Mouse (Mus musculus) neural tube, embryonic 10.5 days (tissue): ENCODE data around the gene Gm4450.
"Not testable (repeated sequence)": the region's sequence is repeated elsewhere in the genome, so short reads cannot be mapped to it uniquely, and the experiment has no call there.

Experiments
- DNase-seq: peaks from one replicate; pipeline ENCODE4 v3.0.0-alpha.2; 2017; ENCODE audit warnings: low spot score; ENCODE audit errors: extremely low spot score

Gm4450 gene

DNA sequence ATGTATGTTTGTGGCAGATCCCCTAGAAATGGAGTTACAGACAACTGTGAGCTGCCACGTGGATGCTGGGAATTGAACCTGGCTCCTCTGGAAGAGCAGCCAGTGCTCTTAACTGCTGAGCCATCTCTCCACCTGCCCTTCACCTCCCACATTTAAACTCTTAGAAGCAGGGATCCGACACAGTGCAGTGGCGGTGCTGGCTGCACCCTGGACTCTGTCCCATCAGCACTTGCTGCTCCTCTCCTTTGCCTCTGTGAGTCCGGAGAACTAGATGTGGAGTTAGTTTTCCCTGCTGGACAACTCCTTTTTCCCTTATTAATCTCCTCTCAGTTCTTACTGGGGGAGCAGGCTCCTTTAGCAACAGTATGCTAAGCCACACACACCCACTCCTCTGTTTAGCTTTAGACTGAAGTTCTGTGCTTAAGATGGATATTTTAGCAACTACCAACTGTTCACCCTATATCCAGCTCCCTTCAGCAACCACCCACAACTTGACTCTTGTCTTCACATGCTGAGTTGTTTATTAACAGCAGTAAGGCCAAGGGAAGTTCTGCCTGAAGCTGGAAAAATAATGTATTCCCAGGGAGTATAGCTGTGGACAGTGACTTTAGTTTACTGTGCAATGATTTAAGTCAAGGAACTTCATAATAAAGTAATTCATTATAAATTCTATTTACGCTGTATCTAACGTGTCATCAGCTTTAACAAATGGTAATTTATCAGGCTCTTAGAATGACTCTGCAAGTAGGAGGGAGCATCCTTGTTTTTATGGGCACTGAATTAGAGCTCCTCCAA lies 37.7 kb downstream of the Gm4450 start:
- no peak for DNase-seq

DNA sequence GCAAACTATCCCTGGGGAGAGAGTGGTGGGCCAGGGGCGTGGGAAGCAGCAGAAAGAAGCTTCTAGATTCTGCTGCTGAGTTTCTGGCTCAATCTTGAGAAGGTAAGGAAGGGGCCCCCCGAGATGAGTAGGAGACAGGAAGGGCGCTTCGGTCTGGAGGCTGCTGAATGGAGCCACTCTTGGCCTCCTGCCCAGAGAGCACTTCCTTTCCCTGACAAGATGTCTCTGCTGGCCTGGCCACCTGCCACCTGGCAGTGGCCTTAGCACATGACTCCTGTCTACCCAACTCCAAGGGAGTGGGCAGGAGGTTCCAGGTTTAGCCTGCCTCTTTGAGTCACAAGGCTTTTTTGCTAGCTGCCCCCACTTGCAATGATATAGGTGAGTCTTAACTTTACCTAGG lies 39.6 kb downstream of the Gm4450 start:
- DNase-seq: no peak

DNA sequence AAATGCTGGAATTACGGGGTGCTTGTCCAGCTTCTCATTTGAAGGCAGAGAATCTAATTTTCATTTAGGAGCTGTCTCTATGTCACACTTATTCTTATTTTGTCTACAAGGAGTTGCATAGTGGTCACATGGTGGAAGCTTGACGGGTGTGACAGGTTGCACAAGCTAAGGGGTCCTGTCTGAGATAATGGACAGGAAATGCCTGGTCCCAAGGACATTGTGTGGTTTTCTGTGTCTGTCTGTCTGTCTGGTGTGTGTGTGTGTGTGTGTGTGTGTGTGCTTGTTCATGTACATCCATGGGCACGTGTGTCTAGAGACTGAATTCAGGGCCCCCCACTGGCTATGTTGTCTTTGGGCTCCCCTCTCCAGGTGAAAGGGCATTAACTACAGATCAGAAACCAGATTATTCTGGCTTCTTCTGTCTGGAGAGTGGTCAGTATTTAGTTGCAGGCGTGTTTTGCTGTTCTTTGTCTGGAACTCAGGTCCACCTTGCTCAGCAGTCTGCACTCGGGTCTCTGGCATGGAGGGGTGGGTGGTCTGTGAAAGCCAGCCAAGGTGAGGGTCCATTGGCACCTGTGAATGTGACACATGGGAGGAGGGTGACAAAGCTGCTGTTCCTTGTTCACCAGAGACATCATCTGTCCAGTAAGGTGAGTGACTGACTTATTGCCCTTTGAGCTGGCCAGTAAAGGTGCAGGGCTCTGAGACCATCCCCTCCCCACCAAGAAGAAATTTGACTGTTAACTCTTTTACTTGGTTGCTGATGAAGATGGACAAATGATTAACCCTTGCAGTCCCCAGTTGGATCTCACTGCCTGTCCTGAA lies 40.3 kb downstream of the Gm4450 start:
- no peak for DNase-seq

DNA sequence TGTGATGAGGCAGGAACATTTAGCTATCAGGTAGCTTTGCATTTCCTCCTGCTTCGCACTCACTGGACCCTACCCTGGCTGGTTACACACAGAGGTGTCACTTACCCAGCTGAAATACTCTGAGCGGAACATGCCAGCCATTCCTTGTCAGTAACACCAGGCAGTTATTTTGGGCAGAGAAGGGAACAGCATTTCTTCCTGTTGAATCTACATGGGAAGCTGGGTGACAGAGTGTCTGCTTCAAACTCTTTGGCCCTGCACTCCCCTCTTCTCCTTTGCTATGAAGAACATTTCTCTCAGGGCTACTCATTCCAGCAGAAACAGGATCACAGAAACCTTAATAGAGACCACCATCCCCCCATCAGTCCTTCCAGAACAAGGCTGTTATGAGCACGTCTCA lies 42.6 kb downstream of the Gm4450 start:
- no peak for DNase-seq

DNA sequence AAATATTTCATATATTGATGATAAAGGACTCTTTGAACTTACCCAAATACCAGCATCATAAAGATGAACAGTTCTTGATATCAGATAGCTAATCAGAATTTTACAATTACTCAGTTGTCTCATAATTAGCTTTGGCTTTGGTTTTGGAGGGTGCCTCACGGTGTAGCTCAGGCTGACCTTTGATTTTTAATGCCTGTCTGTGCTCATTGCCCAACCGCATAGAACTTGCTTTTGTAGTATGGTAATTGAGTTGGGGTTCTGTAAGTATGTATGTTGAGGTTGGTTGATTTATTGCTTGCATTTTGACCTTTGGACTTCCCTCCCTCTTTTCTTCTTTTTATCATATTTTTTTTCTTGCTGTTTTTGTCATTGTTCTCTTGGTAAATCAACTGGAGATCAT lies 43.2 kb downstream of the Gm4450 start:
- no peak for DNase-seq

DNA sequence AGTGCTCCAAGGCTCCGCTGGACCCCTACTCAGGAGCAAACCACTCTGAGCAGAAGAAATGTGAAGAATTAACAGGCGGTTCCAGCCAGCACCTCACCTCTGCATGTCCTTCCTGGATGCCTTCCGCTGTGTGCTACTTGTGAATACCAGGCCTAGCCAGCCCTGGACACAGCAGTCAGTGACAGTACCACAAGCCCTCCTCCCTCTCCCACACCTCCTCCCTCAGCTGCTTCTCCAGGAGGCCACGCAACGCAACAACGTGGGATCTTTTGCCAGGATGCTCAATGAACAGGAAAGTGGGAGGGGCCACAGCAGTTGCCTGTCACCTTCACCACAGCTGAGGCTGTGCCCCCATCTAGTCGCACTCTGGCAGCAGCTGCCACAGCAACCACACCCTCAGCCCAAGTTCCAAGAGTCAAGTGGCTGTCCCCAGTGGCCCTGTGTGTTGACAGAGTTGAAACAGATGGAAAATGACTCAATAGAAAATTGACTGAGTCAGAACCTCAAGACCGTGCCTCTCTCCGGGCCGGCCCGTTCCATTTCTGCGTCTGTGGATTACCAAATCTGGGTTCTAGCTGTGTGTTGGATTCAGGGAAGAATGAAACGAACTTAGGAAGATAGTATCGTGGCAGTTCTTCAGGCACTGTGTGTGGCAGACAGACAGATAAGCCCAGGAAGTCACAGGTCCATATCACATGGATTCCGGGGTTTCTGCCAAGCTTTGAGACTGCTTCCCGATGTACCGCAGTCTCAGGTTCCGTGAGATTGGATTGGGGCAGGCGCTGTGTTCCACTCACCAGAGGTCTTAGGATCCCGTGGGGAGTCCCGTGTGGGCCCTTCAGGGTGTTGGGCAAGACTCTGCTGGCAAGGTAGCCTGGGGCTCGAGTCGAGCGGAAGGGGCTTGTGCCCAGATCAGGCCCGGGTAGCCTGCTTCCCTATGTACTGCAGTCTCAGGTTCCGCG lies 46.0 kb downstream of the Gm4450 start:
- DNase-seq: not testable (repeated sequence)

DNA sequence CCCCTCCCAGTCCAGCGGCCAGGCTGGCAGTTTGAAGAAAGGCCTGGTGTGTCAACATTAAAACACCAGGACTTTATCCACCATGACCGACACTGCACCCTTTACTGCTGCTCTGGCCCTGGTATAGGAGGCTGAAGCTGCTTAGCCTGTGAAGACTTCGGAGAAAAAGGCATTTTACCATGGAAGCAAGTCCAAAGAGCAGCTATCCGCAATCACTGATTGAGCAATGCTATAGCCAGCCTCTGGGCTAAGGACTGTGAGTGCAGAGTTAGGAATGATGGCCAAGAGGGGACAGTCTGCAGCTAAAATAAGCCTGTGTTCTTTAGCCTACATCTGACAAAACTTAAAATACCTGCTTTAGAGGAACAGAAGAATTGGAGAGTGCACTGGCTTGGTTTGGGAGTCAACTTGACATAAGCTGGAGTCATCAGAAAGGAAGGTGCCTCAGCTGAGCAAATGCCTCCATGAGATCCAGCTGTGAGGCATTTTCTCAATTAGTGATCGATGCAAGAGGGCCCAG lies 49.6 kb downstream of the Gm4450 start:
- not testable (repeated sequence) for DNase-seq

DNA sequence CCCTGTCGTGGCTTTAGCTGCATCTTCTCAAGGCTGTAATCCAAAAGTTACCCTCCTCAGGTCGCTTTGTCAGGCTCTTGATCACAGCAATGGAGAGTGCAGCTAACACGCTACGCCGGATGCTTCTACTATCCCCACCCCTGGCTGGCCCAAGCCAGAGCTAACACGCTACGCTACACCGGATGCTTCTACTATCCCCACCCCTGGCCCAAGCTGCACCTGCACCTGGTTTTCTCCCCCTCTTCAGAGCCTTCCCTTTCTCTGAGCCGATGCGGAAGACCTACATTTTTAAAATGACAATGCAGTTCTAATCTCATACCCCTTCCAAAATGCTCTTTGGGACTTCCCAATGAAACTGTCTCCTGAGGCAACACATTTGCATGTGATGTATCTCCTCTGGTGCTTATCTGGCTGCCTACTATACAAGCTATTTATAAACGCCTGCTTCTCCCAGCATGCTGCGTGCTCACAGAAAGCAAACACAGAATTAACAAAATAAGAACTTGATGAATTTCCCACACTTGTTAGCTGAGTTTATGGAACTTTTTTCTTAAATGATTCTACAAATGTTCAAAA lies 50.3 kb downstream of the Gm4450 start:
- DNase-seq: not testable (repeated sequence)

DNA sequence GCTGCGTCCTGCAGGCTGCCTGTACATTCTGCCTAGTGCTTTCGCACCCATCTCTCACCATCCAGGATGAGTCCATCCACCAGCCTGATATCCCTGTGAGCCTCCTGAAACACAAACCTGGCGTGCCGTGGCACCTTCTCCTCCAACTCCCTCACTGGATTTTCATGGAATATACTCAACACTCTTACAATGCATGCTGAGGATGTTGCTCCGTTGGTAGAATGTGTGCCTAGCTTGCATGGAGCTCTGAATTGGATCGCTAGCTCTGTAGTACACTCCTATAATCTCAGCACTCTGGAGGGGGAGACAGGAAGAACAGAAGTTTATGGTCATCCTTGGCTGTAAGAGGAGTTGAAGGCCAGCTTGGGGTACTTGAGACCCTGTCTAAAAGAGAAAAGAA lies 51.0 kb downstream of the Gm4450 start:
- not testable (repeated sequence) for DNase-seq

DNA sequence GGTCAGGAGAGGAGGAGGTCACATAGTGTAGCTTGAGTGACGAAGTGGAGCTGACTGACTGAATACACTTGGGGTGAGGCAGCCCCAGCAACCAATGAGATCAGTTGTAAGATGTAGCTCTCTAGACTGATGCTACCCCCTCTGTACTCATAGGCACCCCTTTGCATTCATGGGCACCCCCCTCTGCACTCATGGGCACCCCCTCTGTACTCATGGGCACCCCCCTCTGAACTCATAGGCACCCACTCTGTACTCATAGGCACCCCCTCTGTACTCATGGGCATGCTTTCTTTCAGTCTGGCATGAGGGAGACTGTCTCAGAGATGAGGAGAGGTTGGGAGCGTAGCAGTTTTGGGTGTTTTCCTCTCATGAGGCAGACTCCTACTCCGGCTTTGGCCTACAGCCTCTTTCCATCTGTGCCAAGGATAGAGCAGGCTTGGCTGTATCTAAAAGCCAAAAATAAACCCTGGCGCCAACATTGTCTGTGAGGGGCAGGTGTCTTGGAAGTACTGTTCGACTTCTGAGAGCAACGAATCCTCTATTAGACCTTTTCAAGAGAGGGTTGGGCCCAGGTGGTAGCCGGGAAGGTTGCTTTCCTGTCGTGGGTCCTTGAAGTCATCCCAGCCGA lies 52.5 kb downstream of the Gm4450 start:
- DNase-seq: not testable (repeated sequence)
